In the genomic region with DNA sequence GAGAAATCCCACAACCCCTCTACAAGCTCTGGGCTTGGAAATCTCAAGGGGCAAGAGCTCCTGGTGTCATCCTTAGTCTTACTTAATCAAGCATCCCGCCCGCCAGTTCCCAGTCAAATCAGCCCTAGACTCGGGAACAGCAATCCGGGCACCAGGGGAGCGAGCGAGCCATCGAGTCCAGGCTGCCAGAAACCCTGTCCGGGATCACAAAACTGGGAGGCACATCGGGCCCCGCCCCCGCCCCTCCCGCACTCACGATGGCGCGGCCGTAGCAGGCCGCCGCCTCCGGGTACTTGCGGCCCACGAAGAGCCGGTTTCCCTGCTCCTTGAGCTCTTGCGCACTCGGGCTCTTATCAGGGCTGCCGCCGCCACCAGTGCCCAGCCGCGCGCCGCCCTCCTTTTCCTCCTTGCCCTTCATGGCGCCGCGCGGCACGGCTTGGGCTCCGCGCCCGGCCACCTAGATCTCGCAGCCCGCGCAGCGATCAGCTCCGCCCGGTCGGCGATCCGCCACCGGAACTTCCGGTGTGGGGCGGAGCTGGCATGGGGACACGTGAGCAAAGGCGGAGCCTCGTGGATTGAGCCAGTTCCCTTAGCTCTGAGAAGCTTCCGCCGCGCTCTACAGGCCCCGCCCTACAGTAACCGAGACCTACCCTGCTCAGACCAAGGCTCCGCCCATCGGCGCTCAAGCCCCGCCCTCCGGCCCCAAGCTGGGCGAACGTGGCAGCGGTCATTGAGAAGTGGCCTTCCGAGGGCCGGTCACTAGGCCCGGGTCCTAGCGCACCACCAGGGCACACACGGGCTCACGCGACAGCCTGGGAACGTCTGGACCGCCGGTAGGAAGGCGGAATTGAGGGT, we compare ENCODE assay signal across 8 mouse cellular contexts. TPM values are rescaled to one million over a fixed set of nuclear protein-coding genes. Genes with fewer than 3 reads are reported as not detected.
DNase-seq lines count a peak whose midpoint lies in the region; ATAC-seq and TF ChIP-seq lines count a peak whose summit lies in the region.

No protein-coding gene starts in this region.

- peak overlapping the region; percentile 95 for H3K4me2 ChIP-seq in forebrain, embryonic 11.5 days (ENCODE audit: low read depth, low read length, severe bottlenecking)
- peak overlapping the region; percentile 95 for H3K4me2 ChIP-seq in heart, postnatal 0 days (ENCODE audit: low read depth, low read length)
- peak overlapping the region; percentile 99 for H3K4me2 ChIP-seq in liver, embryonic 16.5 days (ENCODE audit: low read depth, low read length)
- peak overlapping the region; percentile 98 for H3K4me2 ChIP-seq in neural tube, embryonic 13.5 days

- peak; percentile 87 for TF ChIP-seq POLR2A in testis, adult 2 months (IDR thresholded peaks at IDR 0.05; ENCODE audit: control insufficient read depth, low read depth, low read length)

- H3K9me3 ChIP-seq in forebrain, embryonic 11.5 days (ENCODE audit: control insufficient read depth, low read length): no peaks in the 10 kb centered on the region
- H3K9me3 ChIP-seq in heart, postnatal 0 days (replicated peaks; ENCODE audit: control insufficient read depth, low read length): no peaks in the 10 kb centered on the region
- no peaks in the 10 kb centered on the region for H3K9me3 ChIP-seq in liver, embryonic 16.5 days (replicated peaks; ENCODE audit: control insufficient read depth, low read length)
- no peaks in the 10 kb centered on the region for H3K9me3 ChIP-seq in neural tube, embryonic 13.5 days

- peak overlapping the region; percentile 83 for H3K4me3 ChIP-seq in forebrain, embryonic 11.5 days (ENCODE audit: low read depth, low read length)
- H3K4me3 ChIP-seq in heart, postnatal 0 days (ENCODE audit: low read depth, low read length): peak overlapping the region; percentile 77
- peak overlapping the region; percentile 92 for H3K4me3 ChIP-seq in liver, embryonic 16.5 days (ENCODE audit: low read depth, low read length)
- peak overlapping the region; percentile 76 for H3K4me3 ChIP-seq in neural tube, embryonic 13.5 days
- peak overlapping the region; percentile 92 for H3K4me3 ChIP-seq in testis, adult 2 months (ENCODE audit: control insufficient read depth, low read depth, low read length)

- TF ChIP-seq EP300 in heart, postnatal 0 days (IDR thresholded peaks at IDR 0.05; ENCODE audit: low read depth): peak; percentile 85

- peaks cover 9% of the 10 kb centered on the region; the same call in 1 of the 2 replicates for H3K36me3 ChIP-seq in forebrain, embryonic 11.5 days (ENCODE audit: control insufficient read depth, insufficient read depth, low read length)
- H3K36me3 ChIP-seq in heart, postnatal 0 days (replicated peaks; ENCODE audit: control insufficient read depth, insufficient read depth, low read length): peaks cover 17% of the 10 kb centered on the region
- peaks cover 14% of the 10 kb centered on the region for H3K36me3 ChIP-seq in liver, embryonic 16.5 days (ENCODE audit: control insufficient read depth, insufficient read depth)
- H3K36me3 ChIP-seq in neural tube, embryonic 13.5 days: peaks cover 38% of the 10 kb centered on the region
- no peaks in the 10 kb centered on the region for H3K36me3 ChIP-seq in testis, adult 2 months (ENCODE audit: control insufficient read depth, insufficient read depth, low read length)

- peak; percentile 89 for ATAC-seq in forebrain, embryonic 11.5 days (replicated peaks; ENCODE audit: low FRiP score)
- peak; percentile 92 for ATAC-seq in heart, postnatal 0 days (ENCODE audit: insufficient read depth, low read depth)
- ATAC-seq in liver, embryonic 16.5 days (ENCODE audit: low read depth): peak; percentile 91
- ATAC-seq in neural tube, embryonic 13.5 days (ENCODE audit: low read depth): peak; percentile 91

- WGBS in forebrain, embryonic 11.5 days: under 1% methylated on average over 71 of the region's 77 CpGs
- under 1% methylated on average over 72 of the region's 77 CpGs for WGBS in heart, postnatal 0 days
- under 1% methylated on average over 71 of the region's 77 CpGs for WGBS in liver, embryonic 16.5 days (ENCODE audit: insufficient replicate concordance)
- under 1% methylated on average over 77 of the region's 77 CpGs for WGBS in neural tube, embryonic 13.5 days

- H3K27ac ChIP-seq in forebrain, embryonic 11.5 days (ENCODE audit: low read depth, low read length): peak overlapping the region; percentile 96
- peak overlapping the region; percentile 99 for H3K27ac ChIP-seq in heart, postnatal 0 days (ENCODE audit: low read depth)
- peak overlapping the region; percentile 97 for H3K27ac ChIP-seq in liver, embryonic 16.5 days (ENCODE audit: low read length)
- peak overlapping the region; percentile 94 for H3K27ac ChIP-seq in neural tube, embryonic 13.5 days (replicated peaks)
- peak overlapping the region; percentile 95 for H3K27ac ChIP-seq in testis, adult 2 months (ENCODE audit: control insufficient read depth, insufficient read depth, low read depth, low read length)

- peak overlapping the region; percentile 87 for H3K9ac ChIP-seq in forebrain, embryonic 11.5 days (ENCODE audit: low read length)
- peak overlapping the region; percentile 79 for H3K9ac ChIP-seq in heart, postnatal 0 days (replicated peaks; ENCODE audit: low read depth, low read length)
- H3K9ac ChIP-seq in liver, embryonic 16.5 days (ENCODE audit: low read depth, low read length): peak overlapping the region; percentile 91
- peak overlapping the region; percentile 85 for H3K9ac ChIP-seq in neural tube, embryonic 13.5 days

- H3K4me1 ChIP-seq in forebrain, embryonic 11.5 days (replicated peaks; ENCODE audit: control insufficient read depth, insufficient read depth, low read length): peaks cover 49% of the 10 kb centered on the region
- H3K4me1 ChIP-seq in heart, postnatal 0 days (ENCODE audit: control insufficient read depth, insufficient read depth): peaks cover 57% of the 10 kb centered on the region
- H3K4me1 ChIP-seq in liver, embryonic 16.5 days (ENCODE audit: control insufficient read depth, low read depth, low read length): peaks cover 80% of the 10 kb centered on the region
- peaks cover 84% of the 10 kb centered on the region for H3K4me1 ChIP-seq in neural tube, embryonic 13.5 days (replicated peaks)
- H3K4me1 ChIP-seq in testis, adult 2 months (ENCODE audit: control insufficient read depth, insufficient read depth, low read length): peaks cover 51% of the 10 kb centered on the region

- no peak for TF ChIP-seq CTCF in heart, postnatal 0 days (IDR thresholded peaks at IDR 0.05; ENCODE audit: low read depth)
- TF ChIP-seq CTCF in testis, adult 2 months (IDR thresholded peaks at IDR 0.05; ENCODE audit: control insufficient read depth, insufficient read depth, insufficient replicate concordance, low read depth, low read length): no peak

- DNase-seq in CD8-positive naive resting alpha-beta T cell, adult 2 months (ENCODE audit: low read depth in 2 of 2, low spot score in 2 of 2): peak; percentile 92 to 94
- peak; percentile 97 for DNase-seq in c-Kit-positive CD71-negative TER-119-negative erythroid progenitor cells, embryonic 14.5 days (ENCODE audit: low read depth)
- DNase-seq in forebrain, embryonic 11.5 days (ENCODE audit: low spot score): peak; percentile 99
- DNase-seq in heart, postnatal 0 days (ENCODE audit: low spot score): peak; percentile 99
- peak; percentile 100 for DNase-seq in kidney, postnatal 4 days

- H3K27me3 ChIP-seq in forebrain, embryonic 11.5 days (ENCODE audit: control insufficient read depth, insufficient read depth, low read length): no peaks in the 10 kb centered on the region
- H3K27me3 ChIP-seq in heart, postnatal 0 days (ENCODE audit: control insufficient read depth, insufficient read depth, low read length): no peaks in the 10 kb centered on the region
- H3K27me3 ChIP-seq in liver, embryonic 16.5 days (ENCODE audit: control insufficient read depth, insufficient read depth, low read depth, low read length): no peaks in the 10 kb centered on the region
- no peaks in the 10 kb centered on the region for H3K27me3 ChIP-seq in neural tube, embryonic 13.5 days
- H3K27me3 ChIP-seq in testis, adult 2 months (ENCODE audit: control insufficient read depth, insufficient read depth, low read length): no peaks in the 10 kb centered on the region

RNA-seq across cellular contexts. Expression of gene Stub1, which starts 0.5 kb away (rescaled TPM):
- polyA plus RNA-seq in forebrain, embryonic 11.5 days (2014; fragmentation: Nextera tagmentation; extraction: Ambion mirVana): 322 and 358 TPM in 2 replicates
- total RNA-seq in heart, postnatal 0 days (2014; rRNA removed; ENCODE audit: low replicate concordance): 115 and 154 TPM in 2 replicates
- 212 and 219 TPM in 2 replicates for polyA plus RNA-seq in heart, postnatal 0 days (2015; fragmentation: Nextera tagmentation; extraction: Ambion mirVana)
- polyA plus RNA-seq in liver, embryonic 16.5 days (2015; fragmentation: Nextera tagmentation; extraction: Ambion mirVana): 106 and 112 TPM in 2 replicates
- polyA plus RNA-seq in neural tube, embryonic 13.5 days (2015; fragmentation: Nextera tagmentation; extraction: Ambion mirVana): 284 and 316 TPM in 2 replicates
- 81.1 and 82.0 TPM in 2 replicates for polyA plus RNA-seq in testis, adult 2 months (2012; rRNA removed)

RNA-seq across cellular contexts. Expression of gene Jmjd8, which starts 4.0 kb away (rescaled TPM):
- polyA plus RNA-seq in forebrain, embryonic 11.5 days (2014; fragmentation: Nextera tagmentation; extraction: Ambion mirVana): 50.6 and 59.2 TPM in 2 replicates
- 32.2 and 34.6 TPM in 2 replicates for total RNA-seq in heart, postnatal 0 days (2014; rRNA removed; ENCODE audit: low replicate concordance)
- 26.1 and 26.2 TPM in 2 replicates for polyA plus RNA-seq in heart, postnatal 0 days (2015; fragmentation: Nextera tagmentation; extraction: Ambion mirVana)
- 20.7 and 23.5 TPM in 2 replicates for polyA plus RNA-seq in liver, embryonic 16.5 days (2015; fragmentation: Nextera tagmentation; extraction: Ambion mirVana)
- polyA plus RNA-seq in neural tube, embryonic 13.5 days (2015; fragmentation: Nextera tagmentation; extraction: Ambion mirVana): 55.2 and 60.6 TPM in 2 replicates
- 16.4 and 18.6 TPM in 2 replicates for polyA plus RNA-seq in testis, adult 2 months (2012; rRNA removed)

RNA-seq across cellular contexts. Expression of gene Rhbdl1, which starts 4.4 kb away (rescaled TPM):
- polyA plus RNA-seq in forebrain, embryonic 11.5 days (2014; fragmentation: Nextera tagmentation; extraction: Ambion mirVana): 2.1 and 2.7 TPM in 2 replicates
- total RNA-seq in heart, postnatal 0 days (2014; rRNA removed; ENCODE audit: low replicate concordance): 1.7 and 2.3 TPM in 2 replicates
- 1.7 and 2.2 TPM in 2 replicates for polyA plus RNA-seq in heart, postnatal 0 days (2015; fragmentation: Nextera tagmentation; extraction: Ambion mirVana)
- 0.30 and 0.45 TPM in 2 replicates for polyA plus RNA-seq in liver, embryonic 16.5 days (2015; fragmentation: Nextera tagmentation; extraction: Ambion mirVana)
- 18.9 and 21.1 TPM in 2 replicates for polyA plus RNA-seq in neural tube, embryonic 13.5 days (2015; fragmentation: Nextera tagmentation; extraction: Ambion mirVana)
- polyA plus RNA-seq in testis, adult 2 months (2012; rRNA removed): 2.1 and 2.7 TPM in 2 replicates

RNA-seq across cellular contexts. Expression of gene Gm20683, which starts 8.9 kb away (rescaled TPM):
- polyA plus RNA-seq in forebrain, embryonic 11.5 days (2014; fragmentation: Nextera tagmentation; extraction: Ambion mirVana): 1.6 and 1.9 TPM in 2 replicates
- total RNA-seq in heart, postnatal 0 days (2014; rRNA removed; ENCODE audit: low replicate concordance): 3.8 TPM in 1 of 2 replicates, not detected in the other
- 1.5 and 1.8 TPM in 2 replicates for polyA plus RNA-seq in heart, postnatal 0 days (2015; fragmentation: Nextera tagmentation; extraction: Ambion mirVana)
- polyA plus RNA-seq in liver, embryonic 16.5 days (2015; fragmentation: Nextera tagmentation; extraction: Ambion mirVana): 0.64 and 0.65 TPM in 2 replicates
- 6.9 and 7.5 TPM in 2 replicates for polyA plus RNA-seq in neural tube, embryonic 13.5 days (2015; fragmentation: Nextera tagmentation; extraction: Ambion mirVana)
- 9.0 and 11.2 TPM in 2 replicates for polyA plus RNA-seq in testis, adult 2 months (2012; rRNA removed)

RNA-seq across cellular contexts. Expression of gene Wdr24, which starts 9.2 kb away (rescaled TPM):
- polyA plus RNA-seq in forebrain, embryonic 11.5 days (2014; fragmentation: Nextera tagmentation; extraction: Ambion mirVana): 28.4 and 33.6 TPM in 2 replicates
- total RNA-seq in heart, postnatal 0 days (2014; rRNA removed; ENCODE audit: low replicate concordance): 13.3 and 20.8 TPM in 2 replicates
- polyA plus RNA-seq in heart, postnatal 0 days (2015; fragmentation: Nextera tagmentation; extraction: Ambion mirVana): 9.6 and 10.5 TPM in 2 replicates
- 10.8 and 11.6 TPM in 2 replicates for polyA plus RNA-seq in liver, embryonic 16.5 days (2015; fragmentation: Nextera tagmentation; extraction: Ambion mirVana)
- polyA plus RNA-seq in neural tube, embryonic 13.5 days (2015; fragmentation: Nextera tagmentation; extraction: Ambion mirVana): 27.0 and 28.3 TPM in 2 replicates
- 35.8 and 36.0 TPM in 2 replicates for polyA plus RNA-seq in testis, adult 2 months (2012; rRNA removed)

Comparison
In these comparisons a context has a peak if more than half of its experiments do, and no peak if none do; other contexts are left out.
1. Peak in every context shown above with its lines: DNase-seq, ATAC-seq, H3K4me3 ChIP-seq and H3K27ac ChIP-seq.